15 mouse cellular contexts compared by ENCODE assay signal in the genomic region with DNA sequence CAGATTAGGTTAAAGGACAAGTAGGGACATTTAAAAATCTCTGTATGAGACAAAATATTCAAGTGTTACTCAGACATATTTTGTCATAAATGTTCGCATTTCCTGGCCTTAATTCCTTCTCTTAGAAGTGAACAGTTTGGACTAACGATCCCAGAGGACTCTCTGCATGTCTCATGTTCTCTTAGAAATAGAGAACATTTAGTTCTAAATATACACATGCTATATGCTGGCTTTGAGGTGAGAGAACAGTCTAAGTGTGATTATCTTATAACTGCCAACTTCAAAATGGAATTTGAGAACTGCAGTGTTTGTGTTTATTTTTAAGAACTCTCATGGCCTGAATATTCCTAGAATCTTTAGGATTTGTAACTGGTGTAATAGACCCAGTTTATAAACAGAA.
"Had no signal": no experiment of that assay in that cellular context is flagged by ENCODE, and none has a peak within 500 bp of the region (broad histone marks: within the 10 kb centered on the region; RNA-seq: fewer than 3 reads in every experiment).

No protein-coding gene starts in this region.

- H3K4me2 ChIP-seq: neural tube, embryonic 15.5 days; stomach, embryonic 15.5 days had no signal

- H3K27me3 ChIP-seq: neural tube, embryonic 15.5 days; stomach, embryonic 15.5 days had no signal

- H3K9me3 ChIP-seq: neural tube, embryonic 15.5 days; stomach, embryonic 15.5 days had no signal

- DNase-seq: retina, postnatal 1 day; right cerebral cortex, adult 18-20 months; right cerebral cortex, postnatal 14 days; right cerebral cortex, postnatal 25 days; right cerebral cortex, postnatal 4 days; spleen, adult 18-20 months; thymus, adult 18-20 months; thymus, adult 2 months; thymus, postnatal 14 days; thymus, postnatal 25 days; thymus, postnatal 36 days; thymus, postnatal 4 days had no signal

- H3K4me3 ChIP-seq: neural tube, embryonic 15.5 days; stomach, embryonic 15.5 days had no signal

- H3K36me3 ChIP-seq: neural tube, embryonic 15.5 days; stomach, embryonic 15.5 days had no signal

- H3K27ac ChIP-seq: neural tube, embryonic 15.5 days; stomach, embryonic 15.5 days; stomach, postnatal 0 days had no signal

- H3K9ac ChIP-seq: neural tube, embryonic 15.5 days; stomach, embryonic 15.5 days had no signal

- H3K4me1 ChIP-seq: neural tube, embryonic 15.5 days; stomach, embryonic 15.5 days had no signal
